ENCODE assay signal across 15 mouse cellular contexts in genomic region chr5:136867706-136868105, GRCm38 (mm10). TPM values are rescaled to one million over a fixed set of nuclear protein-coding genes. Genes with fewer than 3 reads are reported as not detected.
"Had no signal": no experiment of that assay in that cellular context is flagged by ENCODE, and none has a peak within 500 bp of the region (broad histone marks: within the 10 kb centered on the region; RNA-seq: fewer than 3 reads in every experiment).

No protein-coding gene starts in this region.

- H3K9me3 ChIP-seq: liver, embryonic 13.5 days; lung, embryonic 15.5 days; midbrain, embryonic 13.5 days; neural tube, embryonic 12.5 days had no signal

- H3K9ac ChIP-seq: liver, embryonic 13.5 days; liver, postnatal 0 days; lung, embryonic 15.5 days; midbrain, embryonic 13.5 days; neural tube, embryonic 12.5 days had no signal

- H3K36me3 ChIP-seq: liver, embryonic 13.5 days; lung, embryonic 15.5 days; midbrain, embryonic 13.5 days; neural tube, embryonic 12.5 days had no signal

- DNase-seq: kidney, adult 2 months; kidney, postnatal 25 days; layer of hippocampus, postnatal 36 days; liver; liver, embryonic 13.5 days; liver, postnatal 0 days; lung, postnatal 14 days; thymus, postnatal 14 days had no signal

- H3K4me2 ChIP-seq: liver, embryonic 13.5 days; lung, embryonic 15.5 days; midbrain, embryonic 13.5 days; neural tube, embryonic 12.5 days had no signal

- ATAC-seq: liver, postnatal 0 days; midbrain, embryonic 13.5 days had no signal

- H3K27me3 ChIP-seq: liver, embryonic 13.5 days; lung, embryonic 15.5 days; midbrain, embryonic 13.5 days; neural tube, embryonic 12.5 days had no signal

- H3K4me3 ChIP-seq: liver, embryonic 13.5 days; lung, embryonic 15.5 days; midbrain, embryonic 13.5 days; myocyte; neural tube, embryonic 12.5 days had no signal

- H3K27ac ChIP-seq: liver, embryonic 13.5 days; lung, embryonic 15.5 days; midbrain, embryonic 13.5 days; neural tube, embryonic 12.5 days; stomach, postnatal 0 days had no signal

RNA-seq across cellular contexts. Expression of gene Col26a1, which starts 15.3 kb away (rescaled TPM):
- total RNA-seq: megakaryocyte-erythroid progenitor cell, adult 5-6 weeks; neutrophil, adult 5-6 weeks had no signal
- polyA plus RNA-seq: liver, postnatal 0 days had no signal
